Mouse (Mus musculus): ENCODE data around the gene Cuedc1.

Cuedc1 gene

DNA sequence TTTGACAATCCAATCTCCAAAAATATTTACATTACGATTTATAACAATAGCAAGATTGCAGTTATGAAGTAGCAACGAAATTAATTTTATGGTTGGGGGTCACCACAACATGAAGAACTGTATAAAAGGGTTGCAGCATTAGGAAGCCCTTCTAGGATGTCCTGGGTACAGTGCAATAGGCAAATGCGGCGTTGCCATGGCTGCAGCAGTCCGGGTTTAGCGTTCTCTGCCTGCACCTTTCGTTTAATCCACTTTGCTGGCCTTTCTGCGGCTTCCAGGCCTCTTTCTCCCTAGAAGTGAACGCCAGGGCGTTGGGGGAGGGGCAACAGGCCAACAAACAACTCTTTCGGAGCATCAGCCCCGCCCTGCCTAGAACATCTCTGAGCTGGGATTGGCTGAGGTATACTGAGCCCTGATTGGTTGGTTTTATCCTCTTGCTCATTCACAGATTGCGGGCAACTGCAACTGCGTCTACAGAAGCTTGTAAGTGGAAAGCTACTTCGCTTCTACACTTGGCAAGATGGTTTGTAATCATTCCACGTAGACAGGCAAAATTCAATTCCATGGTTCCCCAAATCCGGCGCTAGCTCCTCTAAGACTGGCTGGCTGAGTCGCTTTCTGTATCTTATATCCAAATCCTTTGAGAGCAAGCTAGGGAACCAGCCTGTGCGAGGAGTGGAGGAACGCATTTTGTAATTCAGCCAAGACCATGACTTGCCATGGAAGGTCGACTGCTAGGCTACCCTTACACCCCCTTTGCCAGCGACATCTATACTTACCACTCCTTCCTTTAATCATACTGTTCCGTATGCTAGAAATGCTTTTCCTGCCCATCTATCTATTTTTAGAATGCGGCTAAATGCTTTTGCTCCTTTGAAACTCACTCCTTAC, 10.9 kb upstream of the Cuedc1 start:
- peak; percentile 86 for DNase-seq

- no peak for DNase-seq
Measured at GRCm38 (mm10) chr11:88089150-88089549, 8.7 kb upstream of the Cuedc1 start.

DNA sequence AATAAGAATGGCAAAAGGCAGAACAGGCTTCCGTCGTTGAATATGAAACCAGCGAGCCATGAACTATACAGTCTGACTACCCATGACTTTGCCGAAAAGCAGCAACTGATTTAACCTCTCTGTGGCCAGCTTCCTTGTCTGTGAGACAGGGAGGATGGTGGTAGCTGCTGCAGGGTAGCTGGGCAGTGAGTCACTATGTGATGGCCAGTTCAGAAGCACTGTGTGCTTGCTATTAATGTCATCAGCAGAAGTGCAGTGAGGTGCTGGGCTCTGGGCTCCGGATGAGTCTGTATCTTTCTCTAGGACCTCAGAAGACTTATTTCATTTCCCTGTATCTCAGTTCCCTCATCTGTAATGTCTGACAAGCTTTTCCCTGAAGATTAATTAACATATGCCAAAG, 7.6 kb upstream of the Cuedc1 start:
- no peak for DNase-seq

DNA sequence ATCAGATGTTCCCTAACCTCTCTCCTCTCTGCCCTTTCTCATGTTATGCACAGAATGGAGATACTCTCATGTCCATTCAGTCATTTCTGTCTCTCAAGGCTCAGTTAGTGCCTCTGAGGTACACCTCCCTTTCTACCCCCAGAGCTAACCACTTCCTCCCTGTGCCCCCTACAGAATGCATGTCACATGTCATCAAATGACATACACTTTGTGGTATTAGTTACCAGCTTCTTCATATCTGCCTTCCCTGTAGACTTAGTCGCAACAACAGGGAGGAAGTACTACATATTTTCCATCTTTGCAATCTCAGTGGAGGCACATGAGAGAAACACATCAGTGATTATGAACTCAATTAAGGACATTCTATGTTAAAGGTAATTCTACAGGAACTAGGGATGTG, 5.9 kb upstream of the Cuedc1 start:
- peak; percentile 60 for DNase-seq

- no peak for DNase-seq
Measured at GRCm38 (mm10) chr11:88097173-88097572, 685 bp upstream of the Cuedc1 start.

- peak; percentile 87 for DNase-seq
Measured at GRCm38 (mm10) chr11:88098787-88099598, 1.1 kb downstream of the Cuedc1 start.

GRCm38 (mm10) chr11:88099599-88100023, 1.8 kb downstream of the Cuedc1 start:
- peak; percentile 67 for DNase-seq

- no peak for DNase-seq
Measured at GRCm38 (mm10) chr11:88100170-88100569, 2.3 kb downstream of the Cuedc1 start.

DNA sequence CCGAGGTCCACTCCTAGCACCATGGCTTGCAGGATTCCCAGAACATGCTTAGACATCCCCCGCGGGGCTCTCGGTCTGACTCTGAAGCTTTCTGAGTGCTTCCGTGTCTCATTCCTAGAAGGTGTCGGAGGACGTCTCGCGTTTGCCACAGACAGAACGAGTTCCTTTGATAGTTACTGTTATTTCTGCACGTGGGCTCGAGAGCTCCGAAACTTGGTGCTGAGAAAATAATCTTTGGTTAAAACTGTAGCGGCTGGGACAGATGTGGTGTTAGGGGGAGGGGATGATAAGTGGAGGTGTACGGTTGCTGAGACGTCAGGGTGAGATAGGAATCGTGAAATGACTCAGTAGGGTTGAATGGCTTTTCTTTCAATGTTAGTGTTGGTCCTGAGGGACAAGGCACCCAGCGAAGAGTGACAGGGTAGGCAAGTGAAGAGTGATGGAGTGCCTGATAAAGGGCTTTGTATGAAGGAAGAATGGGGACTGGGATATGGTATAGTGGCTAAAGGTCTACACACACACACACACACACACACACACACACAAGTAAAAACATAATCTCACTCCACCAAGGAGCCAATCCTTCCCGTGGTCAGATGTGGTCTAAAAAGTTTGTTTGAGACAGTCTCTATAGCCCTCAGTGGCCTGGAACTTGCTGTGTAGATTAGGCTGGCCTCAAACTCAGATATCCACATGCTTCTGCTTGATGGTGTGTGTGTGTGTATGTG, 5.5 kb downstream of the Cuedc1 start:
- no peak for DNase-seq

DNA sequence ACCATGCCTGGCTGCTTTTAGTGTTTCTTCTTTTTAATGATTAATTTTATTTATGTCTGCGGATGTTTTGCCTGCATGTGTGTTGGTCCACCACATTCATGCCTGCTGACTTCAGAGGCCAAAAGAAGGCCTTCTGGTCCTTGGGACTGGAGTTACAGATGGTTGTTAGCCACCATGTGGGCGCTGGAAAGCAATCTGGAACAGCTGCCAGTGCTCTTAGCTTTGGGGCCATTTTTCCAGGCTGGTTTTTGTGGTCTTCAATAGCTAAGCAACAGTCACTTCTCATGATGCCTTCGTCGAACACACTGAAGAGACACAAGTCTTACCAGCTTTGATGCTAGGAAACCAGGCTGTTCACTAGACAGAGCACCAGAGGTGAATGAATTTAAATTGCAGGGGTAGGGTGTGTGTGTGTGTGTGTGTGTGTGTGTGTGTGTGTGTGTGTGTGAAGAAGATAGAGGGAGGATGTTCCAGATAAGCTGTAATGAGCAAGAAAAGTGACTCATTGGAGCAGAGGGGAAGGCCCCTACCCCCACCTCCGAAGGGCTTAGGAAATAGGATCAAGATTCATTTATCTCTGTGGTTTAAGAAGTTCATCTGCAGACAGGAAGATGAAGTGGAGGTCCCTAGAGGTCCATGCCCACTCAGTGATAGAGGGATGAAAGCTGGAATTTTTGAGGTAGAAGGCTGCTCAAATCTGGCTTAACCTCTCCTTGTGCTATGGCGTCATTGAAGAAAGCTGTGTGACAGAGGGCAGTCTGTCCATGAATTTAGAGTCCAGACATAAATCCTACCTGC, 7.8 kb downstream of the Cuedc1 start:
- no peak for DNase-seq

DNA sequence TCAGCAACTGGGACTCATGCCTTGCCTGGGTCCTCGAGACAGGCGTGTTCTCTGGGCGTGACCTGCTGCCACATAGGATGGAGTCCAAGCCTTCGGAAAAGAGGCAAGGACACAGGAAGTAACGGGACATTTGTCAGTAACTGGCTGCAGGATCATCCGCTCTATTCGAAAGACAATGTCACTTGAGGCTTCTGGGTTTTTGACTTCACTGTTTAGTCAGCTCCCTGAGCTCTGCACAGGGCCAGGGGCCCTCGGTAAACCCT, 8.4 kb downstream of the Cuedc1 start:
- no peak for DNase-seq

DNA sequence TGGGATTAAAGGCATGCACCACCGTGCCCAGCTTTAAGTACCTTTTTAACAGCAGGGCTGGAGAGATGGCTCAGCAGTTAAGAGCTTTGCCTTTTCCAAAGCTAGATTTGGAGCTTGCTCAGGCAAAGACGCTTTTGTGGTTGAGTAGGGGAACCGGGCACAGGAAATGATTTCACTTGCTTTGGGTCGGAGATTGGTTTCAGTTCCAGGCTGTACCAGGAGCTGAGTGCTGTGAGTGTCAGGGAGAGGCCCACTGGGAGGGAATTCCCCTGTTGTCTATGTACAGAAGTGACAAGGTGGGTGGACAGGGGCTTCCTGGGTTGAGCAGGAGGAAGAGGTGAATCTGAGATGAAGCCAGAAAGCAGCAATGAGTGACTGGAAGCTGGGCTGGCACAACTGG, 9.5 kb downstream of the Cuedc1 start:
- DNase-seq: peak; percentile 18

- DNase-seq: no peak
Measured at GRCm38 (mm10) chr11:88110031-88110594, 12.3 kb downstream of the Cuedc1 start.

- no peak for DNase-seq
Measured at GRCm38 (mm10) chr11:88112078-88112477, 14.2 kb downstream of the Cuedc1 start.

GRCm38 (mm10) chr11:88112677-88113333, 14.9 kb downstream of the Cuedc1 start:
- DNase-seq: no peak

- DNase-seq: no peak
Measured at GRCm38 (mm10) chr11:88113543-88114271, 15.8 kb downstream of the Cuedc1 start.

- DNase-seq: peak; percentile 42
Measured at GRCm38 (mm10) chr11:88114871-88115301, 17.0 kb downstream of the Cuedc1 start.

GRCm38 (mm10) chr11:88116568-88116967, 18.7 kb downstream of the Cuedc1 start:
- DNase-seq: no peak

DNA sequence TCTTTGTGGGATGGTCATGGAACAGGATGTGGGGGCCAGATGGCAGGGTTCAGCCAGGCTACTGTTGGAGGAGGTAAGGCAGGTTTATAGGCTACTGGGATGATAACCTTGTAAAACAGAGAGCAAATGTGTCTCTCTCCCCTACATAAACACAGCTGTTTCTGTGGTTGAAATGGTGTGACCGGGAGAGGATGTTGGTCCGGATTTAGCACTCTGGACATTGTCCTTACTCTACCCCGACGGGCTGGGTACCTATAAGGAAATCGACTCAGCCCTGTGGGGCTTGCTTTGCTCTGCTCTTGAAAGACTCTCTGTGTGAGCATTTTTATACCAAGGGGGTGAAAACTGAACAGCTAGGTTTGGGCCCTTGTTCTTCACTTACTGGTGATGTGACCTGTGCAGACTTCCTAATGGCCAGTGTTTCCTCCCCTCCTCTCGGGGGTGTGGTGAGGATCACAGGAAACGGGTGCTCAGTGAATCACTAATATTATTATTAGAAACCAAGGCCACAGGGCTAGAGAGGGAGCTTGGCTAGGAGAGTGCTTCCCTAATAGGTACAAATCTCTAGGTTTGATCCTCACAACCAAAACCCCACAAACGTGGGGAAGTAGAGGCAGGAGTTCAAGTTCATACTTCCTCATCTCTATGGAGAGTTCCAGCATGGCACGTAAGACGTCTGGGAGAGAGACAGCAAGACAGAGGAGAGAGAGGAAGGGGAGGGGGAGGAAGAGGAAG, 19.7 kb downstream of the Cuedc1 start:
- DNase-seq: no peak

GRCm38 (mm10) chr11:88118091-88118440, 20.2 kb downstream of the Cuedc1 start:
- DNase-seq: no peak

Measured in thymus, postnatal 14 days (tissue).